Mouse (Mus musculus): ENCODE measurements around the gene Trim16. TPM values are rescaled to one million over a fixed set of nuclear protein-coding genes. Genes with fewer than 3 reads are reported as not detected.

Gene Trim16
- polyA plus RNA-seq, 1 experiment from 2014 or later, result 6.8 TPM

DNA sequence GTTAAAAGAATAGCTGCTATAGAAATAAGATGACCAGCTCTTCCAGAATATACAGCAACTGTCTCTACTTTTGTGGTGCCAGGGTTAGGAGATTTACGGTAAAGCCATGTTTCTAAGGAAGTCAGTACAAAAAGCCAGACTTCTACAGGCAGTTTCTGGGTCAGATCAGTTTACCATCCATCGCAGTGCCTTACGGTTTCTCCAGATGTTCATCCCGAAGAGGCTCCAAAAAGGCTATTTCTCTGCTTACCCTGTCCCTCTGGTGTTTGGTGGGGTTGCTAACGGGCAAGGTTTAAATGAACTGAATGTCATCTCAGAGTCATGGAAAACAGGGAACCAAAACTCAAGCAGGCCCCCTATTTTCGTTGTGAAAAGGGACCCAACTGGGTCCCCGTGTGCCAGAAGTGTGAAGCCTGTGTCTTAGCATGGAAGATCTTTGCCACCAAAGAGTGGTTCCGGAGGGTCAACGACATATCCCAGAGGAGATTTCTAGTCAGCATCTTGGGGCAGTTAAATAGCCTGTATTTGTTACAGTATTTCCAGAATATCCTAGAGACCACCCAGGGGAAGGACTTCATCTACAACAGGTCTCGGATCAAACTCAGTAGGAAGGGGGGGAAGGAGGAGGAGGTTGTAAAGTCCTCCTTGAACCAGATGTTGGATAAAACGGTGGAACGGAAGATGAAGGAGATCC, 27.1 kb downstream of the Trim16 start, which contains the start of gene Fbxw10:
Fbxw10 (plus strand) TSS at position 109 of the 694 bp plus-strand sequence.
- 0 out of 2 replicates have a peak within 1 kb of the TSS, but pooled peaks have one; percentile 3 for H3K4me3 ChIP-seq
- 0 out of 2 replicates have a peak, but pooled peaks cover 3% of the 10 kb centered on the region for H3K4me1 ChIP-seq (replicated peaks)
- H3K27ac ChIP-seq, result no peak within 1 kb of the TSS
- H3K4me2 ChIP-seq, result peak within 1 kb of the TSS; percentile 31
- H3K9me3 ChIP-seq, result no peaks in the 10 kb centered on the region
- no peaks in the 10 kb centered on the region for H3K36me3 ChIP-seq
- H3K9ac ChIP-seq, result 0 out of 2 replicates have a peak within 1 kb of the TSS, but pooled peaks have one; percentile 24
- no peak for ATAC-seq (ENCODE audit: low FRiP score)
- no peaks in the 10 kb centered on the region for H3K27me3 ChIP-seq
- WGBS, result 33% methylated on average over 12 of the region's 12 CpGs

- no peak overlapping the region for H3K4me2 ChIP-seq
- H3K27me3 ChIP-seq, result no peaks in the 10 kb centered on the region
- no peak for ATAC-seq (ENCODE audit: low FRiP score)
- H3K36me3 ChIP-seq, result no peaks in the 10 kb centered on the region
- 66% methylated on average over 4 of the region's 4 CpGs for WGBS
- no peak overlapping the region for H3K4me3 ChIP-seq
- H3K9me3 ChIP-seq, result no peaks in the 10 kb centered on the region
- H3K27ac ChIP-seq, result no peak overlapping the region
- 0 out of 2 replicates have a peak, but pooled peaks cover 3% of the 10 kb centered on the region for H3K4me1 ChIP-seq (replicated peaks)
- H3K9ac ChIP-seq, result 0 out of 2 replicates have a peak overlapping the region, but pooled peaks have one; percentile 24
Observed at GRCm38 (mm10) chr11:62847655-62848191, 27.7 kb downstream of the Trim16 start.

GRCm38 (mm10) chr11:62848301-62848700, 28.3 kb downstream of the Trim16 start:
- H3K27ac ChIP-seq, result no peak overlapping the region
- no peaks in the 10 kb centered on the region for H3K27me3 ChIP-seq
- ATAC-seq (ENCODE audit: low FRiP score), result no peak
- WGBS, result 58% methylated on average over 2 of the region's 2 CpGs
- no peaks in the 10 kb centered on the region for H3K9me3 ChIP-seq
- H3K4me1 ChIP-seq (replicated peaks), result 0 out of 2 replicates have a peak, but pooled peaks cover 3% of the 10 kb centered on the region
- H3K9ac ChIP-seq, result no peak overlapping the region
- H3K4me2 ChIP-seq, result no peak overlapping the region
- no peak overlapping the region for H3K4me3 ChIP-seq
- H3K36me3 ChIP-seq, result no peaks in the 10 kb centered on the region

- Histone ChIP-seq H3K36me3 (no peaks in the 10 kb centered on the region), H3K4me2 (no peak overlapping the region), H3K9ac (no peak overlapping the region), H3K4me3 (no peak overlapping the region), H3K27me3 (no peaks in the 10 kb centered on the region), H3K9me3 (no peaks in the 10 kb centered on the region), H3K4me1 (replicated peaks) (0 out of 2 replicates have a peak, but pooled peaks cover 3% of the 10 kb centered on the region), H3K27ac (no peak overlapping the region)
- ATAC-seq (ENCODE audit: low FRiP score), result no peak
- WGBS, result 76% methylated on average over 1 of the region's 1 CpGs
Observed at GRCm38 (mm10) chr11:62851199-62851598, 31.2 kb downstream of the Trim16 start.

DNA sequence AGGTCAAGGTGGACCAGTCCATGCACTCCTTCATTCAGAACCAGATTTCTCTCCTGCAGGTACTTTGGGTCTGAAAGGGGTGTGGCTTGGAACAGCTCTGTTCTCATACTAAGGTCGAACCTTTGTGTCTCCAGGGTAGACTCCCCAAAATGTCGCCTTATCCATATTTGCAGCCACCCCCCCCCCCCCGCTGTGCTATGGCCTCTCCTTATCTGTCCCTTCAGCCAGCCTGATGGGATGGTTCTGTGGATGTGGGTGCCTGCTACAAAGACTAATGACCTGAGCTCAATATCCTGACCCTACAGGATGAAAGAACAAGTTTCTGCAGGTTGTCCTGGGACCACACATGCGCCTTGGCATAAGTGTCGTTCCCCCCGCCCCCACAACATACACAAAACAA, 33.3 kb downstream of the Trim16 start:
- no peaks in the 10 kb centered on the region for H3K27me3 ChIP-seq
- no peak overlapping the region for H3K27ac ChIP-seq
- ATAC-seq (ENCODE audit: low FRiP score), result no peak
- WGBS, result 85% methylated on average over 6 of the region's 6 CpGs
- no peak overlapping the region for H3K4me3 ChIP-seq
- no peaks in the 10 kb centered on the region for H3K9me3 ChIP-seq
- H3K4me1 ChIP-seq (replicated peaks), result no peaks in the 10 kb centered on the region
- no peak overlapping the region for H3K4me2 ChIP-seq
- H3K36me3 ChIP-seq, result no peaks in the 10 kb centered on the region
- no peak overlapping the region for H3K9ac ChIP-seq

DNA sequence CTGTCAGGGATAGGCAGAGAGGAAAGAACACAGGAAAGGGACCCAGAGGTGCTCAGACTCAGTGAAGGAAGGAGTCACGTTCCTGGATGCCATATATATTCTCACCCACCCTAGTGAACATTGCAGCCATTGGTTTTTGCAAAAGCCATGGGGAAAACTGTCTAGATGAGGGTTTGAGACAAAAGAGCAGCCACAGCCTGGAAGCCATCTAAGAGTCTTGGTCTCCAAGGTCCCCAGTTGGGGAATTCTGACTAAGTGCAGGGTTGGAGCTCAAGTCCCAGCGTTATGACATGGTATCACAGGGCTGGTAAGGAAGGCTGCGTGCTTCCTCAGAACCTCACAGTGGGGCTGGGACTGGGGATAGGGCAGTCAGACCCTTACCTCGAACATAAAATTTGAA, 45.5 kb downstream of the Trim16 start:
- no peak overlapping the region for H3K9ac ChIP-seq

DNA sequence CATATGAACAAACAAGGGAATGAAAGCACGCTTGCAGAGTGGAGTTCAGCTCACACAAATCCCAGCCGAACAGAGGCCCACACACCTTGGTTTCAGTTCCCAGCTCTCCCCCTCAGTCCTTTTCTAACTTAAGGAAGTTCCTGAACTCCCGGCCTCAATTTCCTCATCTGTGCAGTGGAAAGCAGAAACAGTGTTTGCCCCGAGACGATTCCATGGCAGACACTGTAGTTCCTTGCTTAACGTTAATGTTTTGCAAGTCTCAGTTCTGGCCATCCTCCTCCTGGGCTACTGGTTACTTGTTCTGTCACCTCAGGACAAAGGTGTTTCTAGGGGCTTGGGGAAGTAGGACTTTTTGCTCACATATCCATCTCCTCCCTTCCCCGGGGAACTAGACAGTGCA, 46.7 kb downstream of the Trim16 start:
- 88% methylated on average over 7 of the region's 7 CpGs for WGBS
- H3K27ac ChIP-seq, result no peak overlapping the region
- H3K36me3 ChIP-seq, result no peaks in the 10 kb centered on the region
- no peak for ATAC-seq (ENCODE audit: low FRiP score)
- no peak overlapping the region for H3K9ac ChIP-seq
- no peak overlapping the region for H3K4me2 ChIP-seq
- no peaks in the 10 kb centered on the region for H3K9me3 ChIP-seq
- no peaks in the 10 kb centered on the region for H3K27me3 ChIP-seq
- no peaks in the 10 kb centered on the region for H3K4me1 ChIP-seq (replicated peaks)
- no peak overlapping the region for H3K4me3 ChIP-seq

More for the DNA sequence above, 45.5 kb downstream of the Trim16 start:
- Histone ChIP-seq H3K4me2 (no peak overlapping the region), H3K9me3 (no peaks in the 10 kb centered on the region), H3K27me3 (no peaks in the 10 kb centered on the region), H3K27ac (no peak overlapping the region), H3K4me3 (no peak overlapping the region), H3K4me1 (replicated peaks) (no peaks in the 10 kb centered on the region), H3K36me3 (no peaks in the 10 kb centered on the region)
- WGBS, result 78% methylated on average over 4 of the region's 4 CpGs
- no peak for ATAC-seq (ENCODE audit: low FRiP score)

GRCm38 (mm10) chr11:62869201-62869600, 49.2 kb downstream of the Trim16 start:
- no peak overlapping the region for H3K4me3 ChIP-seq
- no peaks in the 10 kb centered on the region for H3K9me3 ChIP-seq
- H3K4me2 ChIP-seq, result no peak overlapping the region
- 81% methylated on average over 5 of the region's 5 CpGs for WGBS
- no peaks in the 10 kb centered on the region for H3K27me3 ChIP-seq
- H3K27ac ChIP-seq, result no peak overlapping the region
- no peaks in the 10 kb centered on the region for H3K36me3 ChIP-seq
- no peak overlapping the region for H3K9ac ChIP-seq
- no peak for ATAC-seq (ENCODE audit: low FRiP score)
- no peaks in the 10 kb centered on the region for H3K4me1 ChIP-seq (replicated peaks)

- Histone ChIP-seq H3K27ac (no peak overlapping the region), H3K4me3 (no peak overlapping the region), H3K9me3 (no peaks in the 10 kb centered on the region), H3K27me3 (no peaks in the 10 kb centered on the region), H3K36me3 (no peaks in the 10 kb centered on the region), H3K9ac (no peak overlapping the region), H3K4me2 (no peak overlapping the region), H3K4me1 (replicated peaks) (no peaks in the 10 kb centered on the region)
- 91% methylated on average over 8 of the region's 8 CpGs for WGBS
- ATAC-seq (ENCODE audit: low FRiP score), result no peak
Observed at GRCm38 (mm10) chr11:62869715-62870371, 49.8 kb downstream of the Trim16 start.

DNA sequence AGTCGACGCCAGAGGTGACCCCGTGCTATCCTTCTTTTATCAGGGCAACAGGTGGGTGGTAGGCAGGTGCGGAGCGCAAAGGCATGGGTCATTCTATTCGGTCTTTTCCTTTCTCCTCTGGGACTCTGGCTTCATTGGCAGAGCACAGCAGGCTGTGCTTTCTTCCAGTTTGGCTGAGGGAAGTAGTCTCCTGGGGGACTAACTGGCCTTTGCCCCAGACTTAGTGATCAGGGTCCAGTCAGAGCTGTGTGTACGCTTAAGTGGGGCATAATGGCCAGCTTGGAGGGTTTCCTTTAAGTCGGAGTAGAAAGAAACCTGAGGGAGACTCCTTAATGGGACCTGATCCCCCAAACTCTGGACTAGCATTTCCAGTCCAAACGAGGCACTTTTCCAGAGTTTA, 53.4 kb downstream of the Trim16 start:
- ATAC-seq (ENCODE audit: low FRiP score), result no peak
- no peak overlapping the region for H3K4me2 ChIP-seq
- H3K27ac ChIP-seq, result no peak overlapping the region
- H3K9me3 ChIP-seq, result no peaks in the 10 kb centered on the region
- H3K9ac ChIP-seq, result no peak overlapping the region
- H3K4me1 ChIP-seq (replicated peaks), result no peaks in the 10 kb centered on the region
- no peaks in the 10 kb centered on the region for H3K36me3 ChIP-seq
- no peak overlapping the region for H3K4me3 ChIP-seq
- no peaks in the 10 kb centered on the region for H3K27me3 ChIP-seq
- WGBS, result 82% methylated on average over 9 of the region's 9 CpGs

DNA sequence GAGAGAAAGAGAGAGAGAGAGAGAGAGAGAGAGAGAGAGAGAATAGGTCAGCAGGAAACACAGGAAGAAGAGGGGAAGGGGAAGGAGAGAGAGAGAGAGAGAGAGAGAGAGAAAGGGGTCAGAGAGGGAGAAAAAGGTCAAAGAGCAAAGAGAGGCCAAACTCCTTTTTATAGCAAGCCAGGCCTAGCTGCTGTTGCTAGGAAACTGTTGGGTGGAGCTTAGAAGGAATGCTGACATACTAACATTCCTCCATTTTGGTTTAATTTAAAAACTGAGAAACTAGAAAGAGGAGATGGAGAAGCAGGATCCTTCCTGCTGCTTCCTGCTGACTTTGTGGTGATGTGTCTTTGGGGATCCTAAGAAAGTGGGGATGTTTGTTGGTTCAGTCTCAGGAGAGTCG, 55.7 kb downstream of the Trim16 start:
- Histone ChIP-seq H3K4me1 (replicated peaks) (peaks cover 7% of the 10 kb centered on the region), H3K27ac (no peak overlapping the region), H3K4me3 (no peak overlapping the region), H3K36me3 (no peaks in the 10 kb centered on the region), H3K9ac (no peak overlapping the region), H3K9me3 (no peaks in the 10 kb centered on the region), H3K4me2 (no peak overlapping the region), H3K27me3 (no peaks in the 10 kb centered on the region)
- no peak for ATAC-seq (ENCODE audit: low FRiP score)
- 77% methylated on average over 1 of the region's 1 CpGs for WGBS

DNA sequence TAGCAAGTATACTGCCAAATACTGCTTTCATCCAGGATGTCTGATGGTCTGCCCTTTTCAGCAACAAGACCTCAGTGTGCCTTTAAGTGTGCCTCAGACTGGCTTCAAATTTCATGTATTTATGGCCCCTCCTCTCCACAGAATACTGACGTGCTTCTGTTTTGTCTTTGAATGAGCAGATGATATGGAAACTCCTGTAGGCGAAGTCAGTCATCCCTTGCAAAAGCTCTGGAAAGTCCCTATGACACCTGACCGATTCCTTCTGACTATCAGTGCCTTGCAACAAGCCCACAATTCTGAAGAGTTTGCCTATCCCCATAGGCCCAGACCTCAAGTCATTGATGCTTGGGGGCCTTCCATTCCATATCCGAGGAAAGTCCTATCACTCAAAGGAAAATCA, 56.4 kb downstream of the Trim16 start:
- Histone ChIP-seq H3K9me3 (no peaks in the 10 kb centered on the region), H3K9ac (no peak overlapping the region), H3K4me2 (no peak overlapping the region), H3K27ac (no peak overlapping the region), H3K4me1 (replicated peaks) (peaks cover 9% of the 10 kb centered on the region), H3K27me3 (no peaks in the 10 kb centered on the region), H3K36me3 (no peaks in the 10 kb centered on the region), H3K4me3 (no peak overlapping the region)
- ATAC-seq (ENCODE audit: low FRiP score), result no peak
- WGBS, result 88% methylated on average over 4 of the region's 4 CpGs

Measured in hindbrain, embryonic 13.5 days (tissue).